Mouse (Mus musculus): Measurements from ENCODE around the gene Rtca. TPM values are rescaled to one million over a fixed set of nuclear protein-coding genes. Genes with fewer than 3 reads are reported as not detected.

Rtca gene
- polyA plus RNA-seq, 1 experiment, result 17.5 TPM

GRCm38 (mm10) chr3:116450741-116451140, 57.3 kb downstream of the Rtca start:
- H3K36me3 ChIP-seq (ENCODE audit: control insufficient read depth, insufficient read depth, low read length), result no peaks in the 10 kb centered on the region
- H3K27ac ChIP-seq (ENCODE audit: insufficient read depth, low read length), result no peak overlapping the region
- no peak for DNase-seq (ENCODE audit: low read depth in 1 of 2, low spot score in 2 of 2)
- no peaks in the 10 kb centered on the region for H3K4me1 ChIP-seq (ENCODE audit: control insufficient read depth, insufficient read depth, insufficient read length)
- no peaks in the 10 kb centered on the region for H3K27me3 ChIP-seq (ENCODE audit: control insufficient read depth, insufficient read depth, low read length)
- TF ChIP-seq POLR2A (IDR thresholded peaks at IDR 0.05; ENCODE audit: low read depth, low read length), result no peak
- no peak for TF ChIP-seq CTCF (IDR thresholded peaks at IDR 0.05; ENCODE audit: extremely low read depth, insufficient read depth, insufficient read length, insufficient replicate concordance)
- no peak overlapping the region for H3K4me3 ChIP-seq (ENCODE audit: extremely low read depth, insufficient read depth, insufficient read length)
- 28% methylated on average over 3 of the region's 3 CpGs for WGBS

DNA sequence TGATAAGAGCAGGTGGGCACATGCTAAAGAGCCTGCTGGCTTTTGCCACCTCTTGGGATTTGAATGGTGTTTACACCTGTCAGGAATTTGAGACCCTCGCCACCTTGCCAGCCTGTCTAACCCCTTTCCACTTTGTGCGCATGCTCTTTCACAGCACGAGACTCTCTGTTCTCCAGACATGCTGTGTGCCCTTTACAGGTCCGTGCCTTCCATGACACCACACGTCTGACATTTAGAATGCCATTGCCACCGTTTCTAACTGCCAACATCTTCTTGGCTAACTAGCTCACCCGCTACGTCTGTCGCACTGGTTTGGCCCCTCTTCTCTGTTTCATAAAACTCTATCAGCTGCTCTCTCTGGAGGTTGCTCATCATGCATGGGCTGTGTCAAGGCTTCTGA, 63.7 kb downstream of the Rtca start:
- Histone ChIP-seq H3K4me1 (ENCODE audit: control insufficient read depth, insufficient read depth, insufficient read length) (peaks cover 3% of the 10 kb centered on the region; the same call in 1 of the 2 replicates), H3K27ac (ENCODE audit: insufficient read depth, low read length) (no peak overlapping the region), H3K36me3 (ENCODE audit: control insufficient read depth, insufficient read depth, low read length) (no peaks in the 10 kb centered on the region), H3K4me3 (ENCODE audit: extremely low read depth, insufficient read depth, insufficient read length) (no peak overlapping the region), H3K27me3 (ENCODE audit: control insufficient read depth, insufficient read depth, low read length) (no peaks in the 10 kb centered on the region)
- TF ChIP-seq CTCF (IDR thresholded peaks at IDR 0.05; ENCODE audit: extremely low read depth, insufficient read depth, insufficient read length, insufficient replicate concordance) (no peak), POLR2A (IDR thresholded peaks at IDR 0.05; ENCODE audit: low read depth, low read length) (no peak)
- DNase-seq (ENCODE audit: low read depth in 1 of 2, low spot score in 2 of 2), result no peak
- WGBS, result 91% methylated on average over 9 of the region's 9 CpGs

GRCm38 (mm10) chr3:116442788-116443187, 65.2 kb downstream of the Rtca start:
- 67% methylated on average over 1 of the region's 1 CpGs for WGBS
- no peak overlapping the region for H3K4me3 ChIP-seq (ENCODE audit: extremely low read depth, insufficient read depth, insufficient read length)
- peaks cover 3% of the 10 kb centered on the region; the same call in 1 of the 2 replicates for H3K4me1 ChIP-seq (ENCODE audit: control insufficient read depth, insufficient read depth, insufficient read length)
- DNase-seq (ENCODE audit: low read depth in 1 of 2, low spot score in 2 of 2), result no peak
- no peaks in the 10 kb centered on the region for H3K27me3 ChIP-seq (ENCODE audit: control insufficient read depth, insufficient read depth, low read length)
- no peaks in the 10 kb centered on the region for H3K36me3 ChIP-seq (ENCODE audit: control insufficient read depth, insufficient read depth, low read length)
- H3K27ac ChIP-seq (ENCODE audit: insufficient read depth, low read length), result no peak overlapping the region
- TF ChIP-seq CTCF (IDR thresholded peaks at IDR 0.05; ENCODE audit: extremely low read depth, insufficient read depth, insufficient read length, insufficient replicate concordance) (no peak), POLR2A (IDR thresholded peaks at IDR 0.05; ENCODE audit: low read depth, low read length) (no peak)

DNA sequence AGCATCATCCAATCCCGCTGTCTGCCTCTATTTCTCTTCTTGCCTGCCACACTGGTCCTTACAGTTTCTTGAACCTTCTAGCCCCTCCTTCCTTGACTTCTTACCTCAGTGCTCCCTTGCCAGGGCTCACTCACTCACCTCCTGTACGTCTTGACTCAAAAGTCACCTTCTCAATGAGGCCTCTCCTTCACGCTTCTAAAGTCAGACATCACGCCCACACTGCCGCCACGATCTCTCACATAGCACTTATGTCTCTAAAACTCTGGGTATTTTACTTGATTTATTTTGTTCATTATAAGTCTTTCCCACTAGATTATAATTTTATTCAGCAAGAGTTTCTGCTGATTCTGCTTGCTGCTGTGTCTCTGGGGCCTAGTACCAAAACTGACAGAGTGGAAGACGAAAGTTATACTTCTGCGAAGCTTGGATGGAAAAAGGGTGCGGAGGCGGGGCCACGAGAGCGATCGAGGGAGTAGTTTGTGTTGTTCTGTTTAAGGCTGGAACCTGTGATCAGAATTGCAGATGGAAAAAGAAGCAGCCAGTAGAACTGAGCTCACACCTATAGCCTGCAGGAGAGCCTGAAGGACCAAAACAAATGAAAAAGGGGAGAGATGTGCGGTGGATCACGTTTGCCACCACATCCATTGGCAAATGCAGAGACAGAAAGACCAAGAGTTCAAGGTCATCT, 66.3 kb downstream of the Rtca start:
- Histone ChIP-seq H3K27ac (ENCODE audit: insufficient read depth, low read length) (no peak overlapping the region), H3K36me3 (ENCODE audit: control insufficient read depth, insufficient read depth, low read length) (no peaks in the 10 kb centered on the region), H3K4me1 (ENCODE audit: control insufficient read depth, insufficient read depth, insufficient read length) (peaks cover 5% of the 10 kb centered on the region; the same call in 1 of the 2 replicates), H3K27me3 (ENCODE audit: control insufficient read depth, insufficient read depth, low read length) (no peaks in the 10 kb centered on the region), H3K4me3 (ENCODE audit: extremely low read depth, insufficient read depth, insufficient read length) (no peak overlapping the region)
- 77% methylated on average over 15 of the region's 15 CpGs for WGBS
- DNase-seq (ENCODE audit: low read depth in 1 of 2, low spot score in 2 of 2), result no peak
- TF ChIP-seq CTCF (IDR thresholded peaks at IDR 0.05; ENCODE audit: extremely low read depth, insufficient read depth, insufficient read length, insufficient replicate concordance) (no peak), POLR2A (IDR thresholded peaks at IDR 0.05; ENCODE audit: low read depth, low read length) (no peak)

- no peak overlapping the region for H3K4me3 ChIP-seq (ENCODE audit: extremely low read depth, insufficient read depth, insufficient read length)
- 15% methylated on average over 8 of the region's 8 CpGs for WGBS
- H3K27ac ChIP-seq (ENCODE audit: insufficient read depth, low read length), result no peak overlapping the region
- DNase-seq (ENCODE audit: low read depth in 1 of 2, low spot score in 2 of 2), result no peak
- TF ChIP-seq CTCF (IDR thresholded peaks at IDR 0.05; ENCODE audit: extremely low read depth, insufficient read depth, insufficient read length, insufficient replicate concordance), result no peak
- no peak for TF ChIP-seq POLR2A (IDR thresholded peaks at IDR 0.05; ENCODE audit: low read depth, low read length)
- H3K4me1 ChIP-seq (ENCODE audit: control insufficient read depth, insufficient read depth, insufficient read length), result peaks cover 10% of the 10 kb centered on the region; the same call in 1 of the 2 replicates
- no peaks in the 10 kb centered on the region for H3K36me3 ChIP-seq (ENCODE audit: control insufficient read depth, insufficient read depth, low read length)
- no peaks in the 10 kb centered on the region for H3K27me3 ChIP-seq (ENCODE audit: control insufficient read depth, insufficient read depth, low read length)
These were observed 67.7 kb downstream of the Rtca start for GRCm38 (mm10) chr3:116440066-116440997.

Other genes starting within 250 kb of the Rtca start
- gene Cdc14a, start 84.2 kb downstream of the Rtca start, polyA plus RNA-seq (2012; rRNA removed), result 4.7 and 6.9 TPM in 2 replicates
- gene Dbt, start 4.9 kb upstream of the Rtca start, polyA plus RNA-seq (2012; rRNA removed), result 2.3 and 2.6 TPM in 2 replicates
- 0.18 and 0.28 TPM in 2 replicates for gene Lrrc39, start 54.8 kb upstream of the Rtca start, polyA plus RNA-seq (2012; rRNA removed)
- gene Sass6, start 86.8 kb upstream of the Rtca start, polyA plus RNA-seq (2012; rRNA removed), result 1.6 and 1.9 TPM in 2 replicates
- 4.2 and 4.7 TPM in 2 replicates for gene Trmt13, start 106.4 kb upstream of the Rtca start, polyA plus RNA-seq (2012; rRNA removed)
- 12.2 and 12.6 TPM in 2 replicates for gene Mfsd14a, start 154.5 kb upstream of the Rtca start, polyA plus RNA-seq (2012; rRNA removed)
- gene Gm43191, start 173.1 kb upstream of the Rtca start, polyA plus RNA-seq (2012; rRNA removed), result not detected in 2 replicates
- 3.7 and 6.0 TPM in 2 replicates for gene Slc35a3, start 204.6 kb upstream of the Rtca start, polyA plus RNA-seq (2012; rRNA removed)

All from spleen, adult 2 months (tissue).